Mouse (Mus musculus) layer of hippocampus, adult 2 months (tissue): ENCODE data around the gene Vav1. TPM values are rescaled to one million over a fixed set of nuclear protein-coding genes. Genes with fewer than 3 reads are reported as not detected.
"Not testable (repeated sequence)": the region's sequence is repeated elsewhere in the genome, so short reads cannot be mapped to it uniquely, and the experiment has no call there.

Source experiments
- DNase-seq, 2 experiments: peaks; one replicate each; pipeline ENCODE4 v3.0.0; 2022; ENCODE audit warnings: low spot score in 2 of 2
- H3K27ac ChIP-seq: fragments of 200-600 bp; 2 replicates; pipeline ENCODE4 v1.8.1; 2022
- H3K4me3 ChIP-seq: fragments of 200-600 bp; 2 replicates; pipeline ENCODE4 v1.8.1; 2022; ENCODE audit warnings: mild to moderate bottlenecking
- CTCF ChIP-seq: fragments of 200-600 bp; conservative IDR thresholded peaks from 2 replicates; pipeline ENCODE4 v1.8.1; 2022; ENCODE audit warnings: antibody characterized with exemption, mild to moderate bottlenecking, moderate library complexity
- total RNA-seq, 2 experiments: library from RNA; stranded (reverse); gene quantifications; 2 replicates each; pipeline ENCODE4 v1.2.3; 2021

The Vav1 gene
- total RNA-seq, 2 experiments from 2014 or later, result 2.8 to 3.2 TPM

DNA sequence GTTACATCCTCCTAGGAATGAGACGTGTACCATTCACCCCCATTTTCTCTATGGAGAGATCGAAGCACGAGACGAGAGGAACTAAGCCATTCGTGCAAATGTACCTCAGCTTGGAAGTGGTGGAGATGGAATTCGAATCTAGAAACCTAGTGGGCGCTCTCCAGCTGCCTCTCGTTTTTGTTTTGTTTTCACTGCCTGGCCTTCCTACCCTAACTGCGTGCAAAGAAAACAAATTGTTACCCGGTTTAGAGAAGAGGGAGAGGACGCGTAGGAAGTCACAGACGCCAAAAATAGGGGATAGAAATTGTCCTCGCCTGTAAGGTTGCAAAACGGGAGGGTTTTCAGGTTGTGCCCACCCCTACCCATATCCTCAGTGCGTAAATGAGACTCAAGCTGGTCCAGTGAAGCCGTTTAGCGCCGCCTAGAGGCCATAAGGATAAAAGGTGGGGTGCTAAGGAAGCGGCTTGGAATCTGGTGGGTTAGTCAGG, 2.2 kb upstream of the Vav1 start:
- DNase-seq, result peak; percentile 61 to 75
- peak overlapping the region; percentile 77 for H3K27ac ChIP-seq
- H3K4me3 ChIP-seq, result peak overlapping the region; percentile 68
- peak; percentile 93 for TF ChIP-seq CTCF

DNA sequence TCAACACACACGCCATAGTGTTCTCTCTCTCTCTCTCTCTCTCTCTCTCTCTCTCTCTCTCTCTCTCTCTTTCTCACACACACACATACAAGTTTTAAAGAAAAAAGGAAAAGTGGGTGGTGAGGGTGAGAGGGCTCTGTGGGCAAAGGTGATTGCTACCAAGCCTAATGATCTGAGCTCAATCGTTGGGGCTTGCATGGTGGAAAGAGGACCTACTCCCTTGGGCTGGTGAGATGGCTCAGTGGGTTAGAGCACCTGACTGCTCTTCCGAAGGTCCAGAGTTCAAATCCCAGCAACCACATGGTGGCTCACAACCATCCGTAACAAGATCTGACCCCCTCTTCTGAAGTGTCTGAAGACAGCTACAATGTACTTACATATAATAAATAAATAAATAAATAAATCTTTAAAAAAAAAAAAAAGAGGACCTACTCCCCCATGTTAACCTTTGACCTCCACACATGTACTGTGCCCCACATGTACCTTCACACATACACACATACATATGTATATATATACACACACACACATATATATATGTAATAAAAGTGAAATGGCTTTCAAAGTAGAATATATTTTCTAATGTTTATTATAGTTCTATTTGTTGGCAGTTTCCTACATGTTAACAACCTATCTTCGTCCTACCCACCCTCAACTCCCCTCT, 1.2 kb upstream of the Vav1 start:
- DNase-seq, H3K27ac ChIP-seq, H3K4me3 ChIP-seq: not testable (repeated sequence)

DNA sequence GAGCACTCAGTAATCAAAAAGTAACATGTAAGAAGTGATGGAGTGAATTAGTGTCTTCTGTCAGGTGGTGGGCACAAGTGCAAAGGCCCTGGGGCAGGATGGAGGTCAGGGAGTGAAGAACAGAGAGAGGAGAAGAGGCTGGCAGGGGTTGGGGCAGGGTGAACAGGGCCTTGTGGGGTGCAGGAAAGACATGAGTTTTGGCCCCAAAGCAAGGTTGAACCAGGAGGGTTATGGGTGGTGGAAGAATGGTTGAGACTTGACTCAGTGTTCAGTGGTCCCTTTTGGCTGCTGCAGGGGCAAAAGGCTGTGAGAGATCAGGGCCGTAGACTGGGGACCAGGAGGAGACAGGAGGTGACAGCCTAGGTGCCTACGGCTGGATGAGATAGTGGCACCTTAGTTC, 363 bp upstream of the Vav1 start:
- no peak for DNase-seq
- no peak overlapping the region for H3K4me3 ChIP-seq
- TF ChIP-seq CTCF, result no peak
- H3K27ac ChIP-seq, result no peak overlapping the region

DNA sequence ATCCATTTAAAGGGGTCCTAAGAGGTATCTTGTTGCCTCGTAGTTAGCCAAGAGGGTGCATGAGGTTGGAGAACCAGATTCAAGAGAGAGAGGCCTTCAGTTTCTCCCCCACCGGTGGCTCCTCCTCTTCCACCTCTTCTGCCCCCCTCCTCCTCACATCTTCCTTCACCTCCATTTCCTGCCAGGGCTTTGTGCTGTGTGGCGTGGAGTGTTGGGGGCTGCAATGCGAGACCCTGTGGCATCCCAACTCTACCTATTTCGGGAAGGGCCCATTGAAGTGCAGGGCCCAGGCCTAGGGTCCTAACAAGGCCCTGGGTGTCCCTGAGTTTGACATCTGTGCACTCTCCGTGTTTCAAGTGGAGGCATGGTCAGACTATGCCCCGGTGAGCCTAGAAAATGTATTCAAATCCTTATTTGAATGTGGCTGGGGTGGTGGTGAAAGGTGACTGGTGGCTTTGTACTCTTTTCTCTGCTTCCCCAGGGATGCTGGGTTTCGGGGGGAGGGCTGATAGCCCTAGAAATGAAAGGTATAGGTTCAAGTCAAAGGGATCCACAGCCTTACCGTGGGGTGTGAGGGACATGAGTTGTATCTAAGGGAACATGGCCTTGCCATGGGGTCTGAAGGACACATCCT, 808 bp downstream of the Vav1 start:
- no peak for TF ChIP-seq CTCF
- no peak overlapping the region for H3K4me3 ChIP-seq
- no peak for DNase-seq
- no peak overlapping the region for H3K27ac ChIP-seq

DNA sequence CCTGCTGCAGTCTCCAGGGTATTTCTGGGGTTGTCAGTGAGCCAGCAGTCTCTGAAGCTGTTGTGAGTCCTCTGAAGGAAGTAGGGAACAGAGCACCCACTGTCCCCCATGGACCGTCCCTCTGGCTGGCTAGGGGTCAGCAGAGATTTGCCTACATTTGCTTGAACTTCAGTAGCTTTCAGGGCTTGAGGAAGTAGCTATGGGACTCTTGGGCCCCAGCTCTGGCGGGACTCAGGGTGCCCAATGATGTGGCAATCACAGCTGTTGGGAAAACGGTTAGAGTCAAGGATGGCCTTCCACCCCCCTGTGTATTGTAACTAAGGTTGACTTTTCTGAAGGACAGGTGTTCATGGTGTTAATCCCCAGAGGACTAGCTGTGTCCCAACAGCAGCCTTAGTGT, 1.5 kb downstream of the Vav1 start:
- TF ChIP-seq CTCF, result no peak
- no peak overlapping the region for H3K4me3 ChIP-seq
- no peak overlapping the region for H3K27ac ChIP-seq
- no peak for DNase-seq

DNA sequence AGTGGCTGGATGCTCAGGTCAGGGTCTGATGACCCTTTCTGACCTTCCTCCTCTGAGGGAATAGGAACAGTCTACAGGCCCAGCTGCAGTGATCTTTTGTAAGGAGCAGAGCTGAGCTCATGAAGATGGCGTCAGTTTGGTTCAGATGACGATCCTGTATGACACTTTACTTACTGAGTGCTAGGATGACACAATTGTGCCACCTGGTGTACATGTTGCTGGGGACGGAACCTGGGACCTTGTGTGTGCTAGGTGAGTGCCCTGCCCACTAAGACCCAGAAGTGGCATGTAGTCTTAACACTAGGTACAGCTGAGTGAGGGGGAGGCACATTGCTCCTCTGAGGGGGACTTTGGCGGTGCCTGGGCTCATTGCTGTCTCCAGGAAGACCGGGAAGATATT, 5.0 kb downstream of the Vav1 start:
- DNase-seq, result no peak
- no peak for TF ChIP-seq CTCF
- no peak overlapping the region for H3K27ac ChIP-seq
- H3K4me3 ChIP-seq, result no peak overlapping the region

DNA sequence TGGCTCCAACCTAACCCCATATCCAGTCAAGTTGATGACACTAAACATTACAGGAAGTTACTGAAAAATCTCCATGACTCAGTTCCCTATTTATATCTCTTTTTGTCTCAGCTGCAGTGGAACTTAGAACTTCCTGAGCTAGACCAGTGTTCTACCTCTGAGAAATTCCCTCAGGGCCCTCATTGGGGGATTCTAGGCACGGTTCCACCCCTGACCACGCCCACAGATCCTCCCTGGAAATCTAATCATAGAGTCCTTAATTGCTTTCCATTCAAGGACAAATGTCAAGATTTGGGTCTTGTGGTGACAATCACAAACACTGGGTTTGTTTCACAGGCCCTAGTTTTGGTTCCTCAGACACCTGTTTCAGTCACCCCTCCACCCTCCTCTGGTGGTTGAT, 6.2 kb downstream of the Vav1 start:
- no peak for DNase-seq
- H3K27ac ChIP-seq, result no peak overlapping the region
- no peak for TF ChIP-seq CTCF
- H3K4me3 ChIP-seq, result no peak overlapping the region

DNA sequence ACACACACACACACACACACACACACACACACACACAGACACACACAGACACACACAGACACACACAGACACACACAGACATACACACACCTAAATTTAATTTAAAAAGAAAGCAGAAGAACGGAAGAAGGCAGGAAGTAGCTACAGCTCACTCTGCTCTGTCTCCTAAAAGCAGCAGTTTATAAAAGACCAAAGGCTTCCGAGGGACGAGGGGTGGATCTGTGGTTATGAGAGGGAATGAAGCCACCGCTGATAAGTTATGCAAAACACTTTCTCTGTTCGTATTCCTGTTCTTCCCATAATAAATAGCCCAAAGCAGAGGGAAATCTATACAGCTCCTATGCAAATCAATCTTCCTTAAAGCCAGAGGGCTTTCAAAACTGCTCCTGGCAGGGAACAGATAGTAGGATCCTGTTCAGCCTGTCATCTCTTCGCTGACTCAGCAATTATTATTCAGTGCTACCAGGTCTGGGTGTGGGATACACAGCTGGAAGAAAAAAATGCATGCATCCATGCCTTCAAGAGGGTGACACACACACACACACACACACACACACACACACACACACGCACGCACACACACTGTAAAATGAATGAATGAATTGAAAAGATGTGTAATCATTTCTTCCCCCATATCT, 7.9 kb downstream of the Vav1 start:
- H3K4me3 ChIP-seq, result no peak overlapping the region
- H3K27ac ChIP-seq, result no peak overlapping the region
- TF ChIP-seq CTCF, result no peak
- DNase-seq, result no peak

DNA sequence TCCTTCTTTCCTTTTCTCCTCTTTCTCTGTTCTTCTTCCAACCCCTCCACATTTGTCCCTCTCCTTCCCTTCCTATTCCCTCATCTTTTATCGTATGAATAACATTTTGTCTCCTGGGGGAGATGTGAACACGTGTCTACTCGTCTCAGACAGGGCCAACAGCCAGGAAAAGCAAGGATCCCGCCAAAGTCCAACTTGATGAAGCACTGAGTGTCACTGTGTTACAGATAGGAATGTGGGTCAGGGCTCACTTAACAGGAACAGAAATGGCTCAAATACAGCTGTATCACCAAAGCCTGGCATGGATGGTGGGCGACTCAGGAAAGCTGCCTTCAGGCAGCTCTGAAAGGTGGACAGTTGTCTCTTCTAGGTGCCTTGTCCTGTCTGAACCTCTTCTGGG, 10.4 kb downstream of the Vav1 start:
- H3K4me3 ChIP-seq, result no peak overlapping the region
- H3K27ac ChIP-seq, result no peak overlapping the region
- no peak for TF ChIP-seq CTCF
- DNase-seq, result no peak

DNA sequence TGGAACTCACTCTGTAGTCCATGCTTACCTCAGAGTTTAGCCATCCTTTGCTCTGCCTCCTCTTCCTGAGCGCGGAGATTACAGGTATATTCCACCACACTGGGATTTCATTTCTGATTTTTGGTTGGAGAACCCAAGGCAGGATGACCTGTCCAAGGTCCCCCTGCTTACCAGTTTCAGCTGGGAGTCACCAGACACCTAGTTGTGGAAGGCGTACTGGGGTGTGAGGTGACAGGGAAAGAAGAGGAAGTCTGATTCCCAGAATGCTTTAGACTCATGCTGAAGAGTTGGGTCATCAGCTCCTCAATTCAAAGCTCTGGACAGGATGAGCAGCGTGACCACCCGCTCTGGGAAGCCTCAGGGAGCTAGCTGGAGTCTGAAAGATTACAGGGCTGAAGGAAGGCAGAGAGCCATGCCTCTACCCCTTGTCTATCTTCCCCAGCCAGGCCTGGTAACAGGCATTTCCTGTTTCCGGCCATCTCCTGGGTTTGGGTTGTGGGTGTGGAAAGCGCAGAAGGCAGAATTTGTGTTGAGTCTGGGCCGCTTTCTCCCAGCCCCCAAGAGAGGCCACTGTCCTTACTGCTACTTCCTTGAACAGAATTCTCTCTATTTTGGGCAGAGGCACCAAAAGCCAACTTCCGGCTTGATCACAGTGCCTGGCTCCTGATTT, 11.2 kb downstream of the Vav1 start:
- no peak for TF ChIP-seq CTCF
- H3K4me3 ChIP-seq, result no peak overlapping the region
- H3K27ac ChIP-seq, result no peak overlapping the region
- no peak for DNase-seq

DNA sequence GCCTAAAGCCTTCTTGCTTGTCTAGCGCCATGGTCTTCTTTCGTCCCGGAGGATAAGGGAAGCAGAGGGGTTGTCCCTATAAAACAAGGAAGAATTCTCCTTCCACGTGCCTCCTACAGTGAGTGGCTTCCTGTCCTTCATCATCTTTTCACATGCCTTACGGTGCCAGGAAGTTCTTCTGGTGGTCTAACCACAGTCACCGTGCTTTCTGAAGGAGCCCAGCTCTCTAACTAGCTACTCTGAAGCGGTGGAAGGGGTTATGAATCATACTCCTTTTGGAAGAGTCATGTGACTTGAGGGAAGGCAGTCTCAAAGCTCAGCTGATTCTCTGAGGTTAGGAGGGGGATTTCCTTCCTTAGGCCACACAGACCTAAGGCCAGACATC, 11.8 kb downstream of the Vav1 start:
- TF ChIP-seq CTCF, result no peak
- H3K27ac ChIP-seq, result peak overlapping the region; percentile 18; the same call in 1 of the 2 replicates
- H3K4me3 ChIP-seq, result no peak overlapping the region
- no peak for DNase-seq

DNA sequence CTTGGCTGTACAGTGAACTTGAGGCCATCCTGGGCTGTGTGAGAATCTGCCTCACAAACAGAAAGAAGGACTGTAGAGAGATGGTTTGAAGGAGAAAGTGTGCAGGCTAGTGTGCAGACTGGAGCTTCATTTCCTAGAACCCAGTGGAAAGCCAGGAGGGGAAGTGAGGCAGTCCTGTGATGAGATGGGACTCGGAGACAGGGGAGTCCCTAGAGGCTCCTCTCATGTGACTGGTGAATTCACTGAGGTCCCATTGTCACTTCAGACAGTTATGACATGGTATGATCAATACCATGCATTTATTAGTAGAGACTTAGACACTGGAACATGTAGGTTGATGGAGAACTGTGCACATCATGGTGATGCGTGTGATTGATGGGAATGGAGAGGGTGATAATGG, 13.4 kb downstream of the Vav1 start:
- Histone ChIP-seq H3K27ac (no peak overlapping the region), H3K4me3 (no peak overlapping the region)
- TF ChIP-seq CTCF, result no peak

DNA sequence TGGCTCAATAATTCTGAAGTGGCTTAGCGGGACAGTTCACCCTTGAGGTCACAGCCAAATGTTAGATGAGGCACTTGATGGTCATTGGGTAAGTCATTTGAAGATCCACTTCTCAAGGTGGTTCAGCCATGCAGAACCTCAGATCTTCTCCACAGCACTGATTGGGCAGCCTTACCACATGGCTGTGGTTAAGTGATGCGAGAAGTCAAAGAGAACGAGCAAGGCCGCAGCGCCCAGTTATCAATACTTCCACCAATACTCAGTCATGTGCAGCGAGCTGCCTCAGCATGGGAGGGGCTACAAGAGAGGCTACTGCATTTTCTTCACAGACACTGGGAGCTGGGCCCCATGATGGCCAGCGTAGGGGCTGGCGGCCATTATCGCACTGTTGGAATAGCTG, 14.1 kb downstream of the Vav1 start:
- H3K27ac ChIP-seq, result no peak overlapping the region
- no peak for TF ChIP-seq CTCF
- no peak for DNase-seq
- H3K4me3 ChIP-seq, result no peak overlapping the region

More for the DNA sequence above, 13.4 kb downstream of the Vav1 start:
- no peak for DNase-seq
